29 mouse cellular contexts compared by ENCODE assay signal in genomic region chr1:193265734-193266133, GRCm38 (mm10).
"Had no signal": no experiment of that assay in that cellular context is flagged by ENCODE, and none has a peak within 500 bp of the region (broad histone marks: within the 10 kb centered on the region; RNA-seq: fewer than 3 reads in every experiment).

No protein-coding gene starts in this region.

- H3K4me3 ChIP-seq: heart, embryonic 12.5 days; heart, embryonic 13.5 days; heart, embryonic 15.5 days; hindbrain, embryonic 10.5 days; hindbrain, embryonic 12.5 days; hindbrain, embryonic 13.5 days; hindbrain, embryonic 15.5 days; intestine, embryonic 15.5 days; kidney, embryonic 15.5 days; layer of hippocampus, adult 2 months; left cerebral cortex, adult 2 months had no signal

- H3K4me1 ChIP-seq: hindbrain, embryonic 12.5 days; hindbrain, embryonic 13.5 days; hindbrain, embryonic 15.5 days; intestine, embryonic 15.5 days had no signal

- H3K9me3 ChIP-seq: heart, embryonic 12.5 days; heart, embryonic 13.5 days; heart, embryonic 15.5 days; hindbrain, embryonic 10.5 days; hindbrain, embryonic 12.5 days; hindbrain, embryonic 13.5 days; hindbrain, embryonic 15.5 days; intestine, embryonic 15.5 days; kidney, embryonic 15.5 days had no signal

- H3K9ac ChIP-seq: heart, embryonic 12.5 days; heart, embryonic 13.5 days; heart, embryonic 15.5 days; hindbrain, embryonic 12.5 days; hindbrain, embryonic 13.5 days; hindbrain, embryonic 14.5 days; hindbrain, embryonic 15.5 days; intestine, embryonic 15.5 days; kidney, embryonic 15.5 days had no signal

- H3K27ac ChIP-seq: heart, embryonic 13.5 days; heart, embryonic 15.5 days; hindbrain, embryonic 10.5 days; hindbrain, embryonic 12.5 days; hindbrain, embryonic 13.5 days; hindbrain, embryonic 14.5 days; hindbrain, embryonic 15.5 days; hindbrain, postnatal 0 days; intestine, embryonic 15.5 days; kidney, embryonic 15.5 days; kidney, postnatal 0 days; left cerebral cortex, adult 2 months had no signal

- DNase-seq: heart, postnatal 10 days; heart, postnatal 14 days; heart, postnatal 36 days; heart, postnatal 4 days; kidney, adult 11 months; kidney, adult 18-20 months; kidney, adult 2 months; kidney, adult 8-10 months; kidney, adult 9 months; kidney, postnatal 10 days; kidney, postnatal 14 days; kidney, postnatal 25 days; kidney, postnatal 36 days; layer of hippocampus, adult 9-11 months; layer of hippocampus, postnatal 36 days had no signal

- H3K36me3 ChIP-seq: heart, embryonic 12.5 days; heart, embryonic 13.5 days; heart, embryonic 15.5 days; hindbrain, embryonic 10.5 days; hindbrain, embryonic 12.5 days; hindbrain, embryonic 13.5 days; hindbrain, embryonic 15.5 days; intestine, embryonic 15.5 days; kidney, embryonic 15.5 days had no signal
